Comparison of ENCODE assay signal across 18 mouse cellular contexts in the genomic region with DNA sequence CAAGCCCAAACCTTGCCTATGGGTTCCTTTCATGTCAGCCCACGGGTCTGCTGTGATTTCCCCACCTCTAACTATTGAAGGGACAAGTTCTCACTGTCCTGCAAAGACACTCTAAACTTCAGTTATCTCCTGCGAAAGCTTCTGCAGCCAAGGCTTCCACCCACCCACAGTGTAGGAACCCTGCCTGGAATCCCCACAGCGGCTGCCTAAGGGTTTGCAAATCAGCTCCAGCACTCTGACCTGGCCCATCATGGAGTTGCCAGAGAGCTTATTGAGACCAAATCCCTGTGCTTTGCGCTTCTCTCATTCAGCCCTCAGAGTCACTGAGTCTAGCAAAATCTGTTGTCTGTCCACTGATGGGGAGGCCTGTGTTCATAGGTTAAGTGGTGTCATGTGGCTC.
"Had no signal": no experiment of that assay in that cellular context is flagged by ENCODE, and none has a peak within 500 bp of the region (broad histone marks: within the 10 kb centered on the region; RNA-seq: fewer than 3 reads in every experiment).

No protein-coding gene starts in this region.

- H3K27ac ChIP-seq: midbrain, embryonic 10.5 days; midbrain, embryonic 12.5 days; neural tube, embryonic 13.5 days; neural tube, embryonic 15.5 days had no signal

- H3K4me3 ChIP-seq: midbrain, embryonic 10.5 days; midbrain, embryonic 12.5 days; myocyte; neural tube, embryonic 13.5 days; neural tube, embryonic 15.5 days had no signal

- ATAC-seq: midbrain, embryonic 16.5 days had no signal

- DNase-seq: lung, adult 18-20 months; lung, embryonic 14.5 days; lung, postnatal 10 days; lung, postnatal 4 days; retina, postnatal 1 day; right cerebral cortex, adult 18-20 months; right cerebral cortex, postnatal 25 days; right cerebral cortex, postnatal 4 days; spleen, adult 18-20 months; thymus, adult 18-20 months; thymus, postnatal 14 days; thymus, postnatal 4 days had no signal
